Mouse (Mus musculus): ENCODE data around the gene Olfr1170. TPM values are rescaled to one million over a fixed set of nuclear protein-coding genes. Genes with fewer than 3 reads are reported as not detected.

Gene Olfr1170
- not detected in 2 replicates for polyA plus RNA-seq (2012; rRNA removed)

DNA sequence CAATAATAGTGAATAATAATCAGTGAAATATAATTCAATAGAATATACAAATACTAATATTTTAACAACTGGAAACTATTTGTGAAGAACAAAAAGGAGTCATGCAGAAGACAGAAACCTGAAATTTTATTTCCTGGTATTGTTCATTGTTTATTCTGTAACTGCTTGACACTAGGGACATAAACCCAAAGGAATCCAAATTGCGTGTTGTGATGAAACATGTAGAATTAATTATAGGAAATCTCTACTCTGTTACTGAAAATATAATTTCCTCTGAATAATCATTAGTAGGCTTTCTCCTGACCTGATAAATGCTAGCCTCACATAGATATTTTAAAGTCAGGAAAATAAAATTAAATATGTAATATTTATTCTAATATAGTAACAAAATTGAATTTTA lies at the start of gene Olfr1170:
TSS of gene Olfr1170 (minus strand) at position 101 of the 400 bp plus-strand sequence.
- no peak within 1 kb of the TSS for H3K4me3 ChIP-seq (ENCODE audit: control insufficient read depth, low read depth, low read length)
- H3K27me3 ChIP-seq (ENCODE audit: control insufficient read depth, insufficient read depth, low read length): no peaks in the 10 kb centered on the region
- no peak for TF ChIP-seq POLR2A (IDR thresholded peaks at IDR 0.05; ENCODE audit: control insufficient read depth, low read depth, low read length)
- no peak for TF ChIP-seq CTCF (IDR thresholded peaks at IDR 0.05; ENCODE audit: control insufficient read depth, insufficient read depth, insufficient replicate concordance, low read depth, low read length)
- H3K27ac ChIP-seq (ENCODE audit: control insufficient read depth, insufficient read depth, low read depth, low read length): no peak within 1 kb of the TSS
- no peaks in the 10 kb centered on the region for H3K4me1 ChIP-seq (ENCODE audit: control insufficient read depth, insufficient read depth, low read length)
- no peaks in the 10 kb centered on the region for H3K36me3 ChIP-seq (ENCODE audit: control insufficient read depth, insufficient read depth, low read length)

DNA sequence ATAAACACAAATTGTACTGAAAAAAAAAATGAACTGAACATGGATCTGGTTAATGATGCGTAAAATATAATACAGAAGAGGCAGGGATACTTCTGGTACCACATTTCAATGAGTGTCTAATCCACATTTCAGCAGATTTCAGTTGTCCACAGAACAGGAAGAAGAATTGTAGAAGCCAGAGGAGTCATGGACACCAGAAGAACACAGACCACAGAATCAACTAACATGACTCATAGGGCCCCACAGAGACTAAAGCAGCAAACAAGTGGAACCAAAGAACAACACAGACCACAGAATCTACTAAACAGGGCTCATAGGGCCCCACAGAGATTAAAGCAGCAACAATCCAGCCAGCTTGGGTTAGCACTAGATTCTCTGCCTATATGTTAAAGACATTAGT lies 7.3 kb downstream of the Olfr1170 start:
- TF ChIP-seq POLR2A (IDR thresholded peaks at IDR 0.05; ENCODE audit: control insufficient read depth, low read depth, low read length): no peak
- TF ChIP-seq CTCF (IDR thresholded peaks at IDR 0.05; ENCODE audit: control insufficient read depth, insufficient read depth, insufficient replicate concordance, low read depth, low read length): no peak
- H3K36me3 ChIP-seq (ENCODE audit: control insufficient read depth, insufficient read depth, low read length): no peaks in the 10 kb centered on the region
- H3K27ac ChIP-seq (ENCODE audit: control insufficient read depth, insufficient read depth, low read depth, low read length): no peak overlapping the region
- no peak overlapping the region for H3K4me3 ChIP-seq (ENCODE audit: control insufficient read depth, low read depth, low read length)
- no peaks in the 10 kb centered on the region for H3K27me3 ChIP-seq (ENCODE audit: control insufficient read depth, insufficient read depth, low read length)
- no peaks in the 10 kb centered on the region for H3K4me1 ChIP-seq (ENCODE audit: control insufficient read depth, insufficient read depth, low read length)

DNA sequence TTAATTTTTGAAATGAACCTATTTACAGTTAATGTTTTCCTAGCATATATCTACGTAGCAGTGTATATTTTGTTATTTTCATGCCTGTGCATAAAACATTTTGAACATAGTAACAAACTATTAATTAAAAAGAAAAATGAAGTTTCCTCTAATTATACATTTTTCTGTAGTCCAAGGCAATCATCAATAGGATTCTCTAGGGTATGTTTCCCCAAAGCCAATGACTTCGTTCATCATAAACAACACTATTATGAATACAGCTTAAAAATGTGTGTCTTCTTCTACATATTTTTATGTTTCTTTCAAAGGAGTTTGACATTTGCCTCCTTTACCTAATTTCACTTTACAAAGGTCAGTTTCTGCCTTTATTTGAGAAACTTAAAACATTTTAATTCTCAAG lies 46.6 kb downstream of the Olfr1170 start, which contains the start of gene Olfr1168:
TSS of gene Olfr1168 (plus strand) at position 301 of the 400 bp plus-strand sequence.
- TF ChIP-seq CTCF (IDR thresholded peaks at IDR 0.05; ENCODE audit: control insufficient read depth, insufficient read depth, insufficient replicate concordance, low read depth, low read length) (no peak), POLR2A (IDR thresholded peaks at IDR 0.05; ENCODE audit: control insufficient read depth, low read depth, low read length) (no peak)
- H3K27ac ChIP-seq (ENCODE audit: control insufficient read depth, insufficient read depth, low read depth, low read length): no peak within 1 kb of the TSS
- H3K4me3 ChIP-seq (ENCODE audit: control insufficient read depth, low read depth, low read length): no peak within 1 kb of the TSS
- no peaks in the 10 kb centered on the region for H3K27me3 ChIP-seq (ENCODE audit: control insufficient read depth, insufficient read depth, low read length)
- H3K36me3 ChIP-seq (ENCODE audit: control insufficient read depth, insufficient read depth, low read length): no peaks in the 10 kb centered on the region
- H3K4me1 ChIP-seq (ENCODE audit: control insufficient read depth, insufficient read depth, low read length): no peaks in the 10 kb centered on the region

Other genes with a start within 250 kb of the Olfr1170 start
- gene Olfr1158, start 238.2 kb downstream of the Olfr1170 start, polyA plus RNA-seq (2012; rRNA removed): not detected in 2 replicates
- not detected in 2 replicates for gene Olfr1160, start 220.1 kb downstream of the Olfr1170 start, polyA plus RNA-seq (2012; rRNA removed)
- not detected in 2 replicates for gene Olfr1161, start 205.6 kb downstream of the Olfr1170 start, polyA plus RNA-seq (2012; rRNA removed)
- not detected in 2 replicates for gene Olfr73, start 190.6 kb downstream of the Olfr1170 start, polyA plus RNA-seq (2012; rRNA removed)
- not detected in 2 replicates for gene Olfr1162, start 177.2 kb downstream of the Olfr1170 start, polyA plus RNA-seq (2012; rRNA removed)
- gene Olfr1163, start 156.5 kb downstream of the Olfr1170 start, polyA plus RNA-seq (2012; rRNA removed): not detected in 2 replicates
- not detected in 2 replicates for gene Olfr1164, start 134.4 kb downstream of the Olfr1170 start, polyA plus RNA-seq (2012; rRNA removed)
- gene Olfr1166, start 100.1 kb downstream of the Olfr1170 start, polyA plus RNA-seq (2012; rRNA removed): not detected in 2 replicates
- gene Olfr1167, start 73.1 kb downstream of the Olfr1170 start, polyA plus RNA-seq (2012; rRNA removed): not detected in 2 replicates
- gene Olfr1168, start 46.5 kb downstream of the Olfr1170 start, polyA plus RNA-seq (2012; rRNA removed): not detected in 2 replicates
- not detected in 2 replicates for gene Olfr1173, start 51.5 kb upstream of the Olfr1170 start, polyA plus RNA-seq (2012; rRNA removed)
- not detected in 2 replicates for gene Olfr1174-ps, start 86.8 kb upstream of the Olfr1170 start, polyA plus RNA-seq (2012; rRNA removed)
- not detected in 2 replicates for gene Olfr1175-ps, start 98.9 kb upstream of the Olfr1170 start, polyA plus RNA-seq (2012; rRNA removed)
- not detected in 2 replicates for gene Olfr1176, start 108.4 kb upstream of the Olfr1170 start, polyA plus RNA-seq (2012; rRNA removed)
- not detected in 2 replicates for gene Olfr1177-ps, start 118.2 kb upstream of the Olfr1170 start, polyA plus RNA-seq (2012; rRNA removed)
- gene Olfr1178, start 158.7 kb upstream of the Olfr1170 start, polyA plus RNA-seq (2012; rRNA removed): not detected in 2 replicates
- gene Olfr1179, start 178.1 kb upstream of the Olfr1170 start, polyA plus RNA-seq (2012; rRNA removed): not detected in 2 replicates
- not detected in 2 replicates for gene Olfr1180, start 190.8 kb upstream of the Olfr1170 start, polyA plus RNA-seq (2012; rRNA removed)
- not detected in 2 replicates for gene Olfr1181, start 197.8 kb upstream of the Olfr1170 start, polyA plus RNA-seq (2012; rRNA removed)
- gene Gm13757, start 220.8 kb upstream of the Olfr1170 start, polyA plus RNA-seq (2012; rRNA removed): not detected in 2 replicates
- 0.04 TPM in 1 of 2 replicates, not detected in the other for gene Olfr1183, start 226.5 kb upstream of the Olfr1170 start, polyA plus RNA-seq (2012; rRNA removed)